23 mouse cellular contexts compared by ENCODE assay signal in genomic region chr13:19014825-19015375, GRCm38 (mm10).
"Had no signal": no experiment of that assay in that cellular context is flagged by ENCODE, and none has a peak within 500 bp of the region (broad histone marks: within the 10 kb centered on the region; RNA-seq: fewer than 3 reads in every experiment).

No protein-coding gene starts in this region.

- H3K9me3 ChIP-seq: limb, embryonic 12.5 days; limb, embryonic 15.5 days; megakaryocyte, embryonic 14.5 days; midbrain, embryonic 10.5 days; midbrain, embryonic 13.5 days; neural tube, embryonic 12.5 days; neural tube, embryonic 15.5 days had no signal

- H3K27ac ChIP-seq: limb, embryonic 12.5 days; limb, embryonic 15.5 days; liver, embryonic 14.5 days; midbrain, embryonic 10.5 days; midbrain, embryonic 13.5 days; neural tube, embryonic 12.5 days; neural tube, embryonic 15.5 days; stomach, postnatal 0 days had no signal

- H3K36me3 ChIP-seq: limb, embryonic 12.5 days; limb, embryonic 15.5 days; midbrain, embryonic 10.5 days; midbrain, embryonic 13.5 days; neural tube, embryonic 12.5 days; neural tube, embryonic 15.5 days had no signal

- H3K9ac ChIP-seq: limb, embryonic 12.5 days; limb, embryonic 15.5 days; liver, embryonic 14.5 days; liver, postnatal 0 days; midbrain, embryonic 13.5 days; neural tube, embryonic 12.5 days; neural tube, embryonic 15.5 days had no signal

- H3K27me3 ChIP-seq: limb, embryonic 12.5 days; limb, embryonic 15.5 days; megakaryocyte, embryonic 14.5 days; midbrain, embryonic 13.5 days; neural tube, embryonic 12.5 days; neural tube, embryonic 15.5 days had no signal

- H3K4me3 ChIP-seq: limb, embryonic 12.5 days; limb, embryonic 15.5 days; megakaryocyte, embryonic 14.5 days; midbrain, embryonic 10.5 days; midbrain, embryonic 13.5 days; neural tube, embryonic 12.5 days; neural tube, embryonic 15.5 days had no signal

- H3K4me2 ChIP-seq: limb, embryonic 12.5 days; limb, embryonic 15.5 days; liver, embryonic 11.5 days; midbrain, embryonic 13.5 days; neural tube, embryonic 12.5 days; neural tube, embryonic 15.5 days had no signal

- DNase-seq: kidney, adult 18-20 months; kidney, postnatal 10 days; kidney, postnatal 36 days; left cerebral cortex, postnatal 4 days; liver, postnatal 0 days; right cerebral cortex, adult 18-20 months; right cerebral cortex, postnatal 14 days; right cerebral cortex, postnatal 4 days; thymus, adult 2 months; thymus, postnatal 14 days; thymus, postnatal 4 days had no signal

- H3K4me1 ChIP-seq: limb, embryonic 12.5 days; limb, embryonic 15.5 days; megakaryocyte, embryonic 14.5 days; midbrain, embryonic 10.5 days; midbrain, embryonic 13.5 days; neural tube, embryonic 12.5 days; neural tube, embryonic 15.5 days had no signal

- ATAC-seq: inflammation-experienced regulatory T-cells, adult 6 months; intestine, embryonic 16.5 days; liver, postnatal 0 days; midbrain, embryonic 13.5 days had no signal
